Mouse (Mus musculus): Measurements from ENCODE around the gene Fez2.

The Fez2 gene

DNA sequence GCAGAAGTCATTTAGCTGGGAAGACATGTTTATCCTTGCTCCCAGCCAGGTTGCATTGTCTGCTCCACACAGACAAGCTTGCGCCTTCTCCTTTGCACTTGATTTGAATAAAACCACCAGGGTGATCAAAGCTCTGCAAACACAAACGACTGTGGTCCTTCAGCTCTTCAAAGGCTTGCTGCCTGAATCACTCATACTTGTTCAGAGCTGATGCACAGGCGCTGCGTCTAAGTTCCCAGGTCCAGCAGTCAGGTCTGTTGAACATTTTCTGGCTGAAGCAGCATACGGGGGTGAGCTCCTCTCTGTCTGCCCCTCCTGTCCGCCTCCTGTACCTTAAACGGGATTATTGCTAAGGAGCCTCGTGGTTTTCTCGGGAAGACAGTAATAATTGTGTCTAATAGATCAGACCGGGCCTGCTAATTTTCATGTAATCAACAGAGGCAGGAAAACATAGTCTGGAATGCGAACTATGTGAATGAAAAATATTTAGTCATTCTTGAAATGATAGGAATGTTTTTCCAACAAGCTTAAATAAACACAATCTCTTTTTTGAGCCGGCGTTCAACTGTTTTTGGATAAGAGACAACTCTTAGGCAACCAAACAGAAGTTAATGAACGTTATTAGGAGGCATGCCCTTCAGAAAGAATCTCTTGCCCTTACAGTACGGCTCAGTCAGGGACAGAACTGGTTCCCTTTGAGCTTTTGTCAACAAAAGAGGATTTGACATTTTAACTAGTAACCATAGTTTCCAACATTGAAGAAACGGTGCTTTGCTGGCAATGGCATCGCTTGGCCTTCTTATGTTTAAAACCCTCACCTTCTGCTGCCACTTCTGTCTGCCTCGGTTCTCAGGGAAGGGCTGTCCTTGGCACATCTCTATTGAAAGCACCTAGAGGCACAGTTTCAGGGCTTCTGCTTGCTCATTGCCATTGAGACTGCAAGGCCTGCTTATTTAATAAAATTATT, 95.3 kb downstream of the Fez2 start:
- in situ Hi-C loops (cut with MboI, MseI), result no loop called here

DNA sequence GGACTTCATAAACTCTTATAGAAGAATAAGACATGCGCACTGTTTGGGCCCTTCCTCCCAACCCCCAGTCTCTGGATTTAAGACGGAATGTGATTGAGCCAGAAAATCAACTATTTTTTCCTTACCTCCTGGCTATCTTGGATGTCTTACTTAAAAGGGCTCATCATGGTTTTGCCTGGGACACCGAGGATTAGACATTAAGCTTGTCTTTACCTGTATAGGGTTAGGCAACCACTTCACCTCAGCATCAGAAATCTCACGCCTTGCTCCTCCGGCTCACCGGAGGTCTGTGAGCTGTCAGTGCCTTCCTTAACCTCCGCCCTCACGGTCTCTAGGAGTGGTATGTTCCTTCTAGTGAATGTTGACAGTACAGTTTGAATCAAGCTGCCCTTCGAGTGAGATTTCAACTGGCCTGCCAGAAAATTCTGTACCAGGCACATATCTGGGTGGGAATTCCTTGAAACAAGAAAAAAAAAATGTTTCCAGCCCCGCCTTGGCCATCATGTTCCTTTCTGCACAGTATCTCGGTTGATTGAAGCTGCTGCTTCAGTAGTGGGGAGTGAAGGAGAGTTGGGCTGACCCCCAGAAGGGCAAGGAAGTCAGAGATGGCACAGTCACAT, 96.6 kb downstream of the Fez2 start:
- in situ Hi-C loops (cut with MboI, MseI), result no loop called here

Measured in T-helper 1 cell (primary cell).